Mouse (Mus musculus): Measurements from ENCODE around the gene Ube2d3. TPM values are rescaled to one million over a fixed set of nuclear protein-coding genes. Genes with fewer than 3 reads are reported as not detected.

The Ube2d3 gene
- polyA plus RNA-seq, 1 experiment: 259 TPM

DNA sequence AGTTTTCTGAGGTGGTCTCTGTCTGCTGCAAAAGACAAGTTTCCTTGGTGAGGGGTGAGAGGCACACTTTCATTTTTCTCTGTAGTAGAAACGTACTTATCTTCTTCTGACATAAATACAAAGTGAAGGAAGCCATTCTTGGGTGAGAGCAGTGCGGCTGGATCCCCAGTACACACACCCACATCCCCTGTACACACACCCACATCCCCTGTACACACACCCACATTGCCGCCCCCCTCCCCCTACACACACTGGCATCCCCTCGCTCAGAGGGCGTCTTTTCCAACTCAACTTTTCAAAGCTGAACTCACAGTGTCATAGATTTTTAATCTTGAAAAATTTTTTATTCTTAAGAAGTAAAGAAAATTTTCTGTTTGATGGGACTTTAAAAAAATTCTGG is 77.3 kb downstream of the Ube2d3 start:
- Histone ChIP-seq H3K36me3 (ENCODE audit: control insufficient read depth, insufficient read depth, low read length) (peaks cover 14% of the 10 kb centered on the region), H3K27me3 (ENCODE audit: control insufficient read depth, insufficient read depth, low read length) (no peaks in the 10 kb centered on the region), H3K4me3 (ENCODE audit: low read depth, low read length) (no peak overlapping the region), H3K4me1 (ENCODE audit: control insufficient read depth, insufficient read depth, insufficient read length, low read length) (peaks cover 3% of the 10 kb centered on the region; the same call in 1 of the 2 replicates), H3K27ac (ENCODE audit: insufficient read depth, low read depth, low read length) (no peak overlapping the region)
- 90% methylated on average over 5 of the region's 5 CpGs for WGBS
- TF ChIP-seq POLR2A (IDR thresholded peaks at IDR 0.05; ENCODE audit: low read depth, low read length) (no peak), CTCF (IDR thresholded peaks at IDR 0.05; ENCODE audit: extremely low read depth, insufficient read length, insufficient replicate concordance, low read depth, low read length) (no peak)

DNA sequence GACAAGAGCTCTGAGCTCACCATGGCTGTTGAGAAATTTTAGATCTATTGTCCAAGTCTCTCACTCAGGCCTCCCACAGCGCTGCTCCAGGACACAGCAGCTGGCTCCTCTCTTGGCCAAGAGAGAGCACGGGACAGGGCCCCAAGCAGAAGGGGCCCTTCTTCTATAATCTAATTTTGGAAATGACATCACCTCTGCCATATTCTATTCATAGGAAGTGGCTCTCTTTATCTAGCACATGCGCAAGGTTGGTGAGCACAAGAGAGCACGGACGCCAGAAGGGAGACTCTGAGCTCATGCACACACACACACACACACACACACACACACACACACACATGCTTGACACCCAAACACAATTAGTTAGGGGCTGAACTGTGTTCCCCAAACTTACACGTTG is 78.9 kb downstream of the Ube2d3 start:
- 70% methylated on average over 6 of the region's 6 CpGs for WGBS
- peaks cover 3% of the 10 kb centered on the region; the same call in 1 of the 2 replicates for H3K4me1 ChIP-seq (ENCODE audit: control insufficient read depth, insufficient read depth, insufficient read length, low read length)

More for the DNA sequence above, 78.9 kb downstream of the Ube2d3 start:
- H3K27me3 ChIP-seq (ENCODE audit: control insufficient read depth, insufficient read depth, low read length): no peaks in the 10 kb centered on the region
- no peak overlapping the region for H3K4me3 ChIP-seq (ENCODE audit: low read depth, low read length)
- TF ChIP-seq CTCF (IDR thresholded peaks at IDR 0.05; ENCODE audit: extremely low read depth, insufficient read length, insufficient replicate concordance, low read depth, low read length) (no peak), POLR2A (IDR thresholded peaks at IDR 0.05; ENCODE audit: low read depth, low read length) (no peak)
- no peak overlapping the region for H3K27ac ChIP-seq (ENCODE audit: insufficient read depth, low read depth, low read length)
- peaks cover 9% of the 10 kb centered on the region; the same call in 1 of the 2 replicates for H3K36me3 ChIP-seq (ENCODE audit: control insufficient read depth, insufficient read depth, low read length)

Other genes starting within 250 kb of the Ube2d3 start
- 0.18 and 0.66 TPM in 2 replicates for gene Cenpe, start 225.6 kb upstream of the Ube2d3 start, polyA plus RNA-seq (2012; rRNA removed)
- 0.77 and 0.84 TPM in 2 replicates for gene Bdh2, start 156.9 kb upstream of the Ube2d3 start, polyA plus RNA-seq (2012; rRNA removed)
- 0.15 TPM in 1 of 2 replicates, not detected in the other for gene Slc9b2, start 130.4 kb upstream of the Ube2d3 start, polyA plus RNA-seq (2012; rRNA removed)
- gene Slc9b1, start 90.1 kb upstream of the Ube2d3 start, polyA plus RNA-seq (2012; rRNA removed): not detected in 2 replicates
- 12.4 and 26.6 TPM in 2 replicates for gene Cisd2, start 14.2 kb upstream of the Ube2d3 start, polyA plus RNA-seq (2012; rRNA removed)
- gene Manba, start 47.5 kb downstream of the Ube2d3 start, polyA plus RNA-seq (2012; rRNA removed): 2.0 and 2.6 TPM in 2 replicates

Data from small intestine, adult 2 months (tissue).